Mouse (Mus musculus) cerebellum, adult 2 months (tissue): ENCODE results near the gene Cyp4f39.

Source experiments
- CTCF ChIP-seq: fragments of 200-500 bp; IDR thresholded peaks from 2 replicates; pipeline ENCODE4 v1.5.1; 2011; ENCODE audit warnings: low read depth, mild to moderate bottlenecking, control low read depth, low read length, moderate library complexity, borderline replicate concordance; ENCODE audit not compliant: insufficient read depth
- POLR2A ChIP-seq: fragments of 200-500 bp; IDR thresholded peaks from 2 replicates; pipeline ENCODE4 v1.6.1; 2011; ENCODE audit warnings: low read length, control low read depth, borderline replicate concordance; ENCODE audit not compliant: insufficient read depth

- TF ChIP-seq CTCF = no peak
- no peak for TF ChIP-seq POLR2A
Observed at GRCm38 (mm10) chr17:32479554-32480506, 27.3 kb downstream of the Cyp4f39 start.
